Mouse (Mus musculus) liver, embryonic 14.5 days (tissue): ENCODE data around the gene Cfap300.

Experiments used
- CTCF ChIP-seq: IDR thresholded peaks from 2 replicates; pipeline ENCODE4 v1.5.1; 2016; ENCODE audit warnings: antibody characterized with exemption, low read depth, control low read depth
- EP300 ChIP-seq: IDR thresholded peaks from 2 replicates; pipeline ENCODE4 v1.6.1; 2016; ENCODE audit warnings: antibody characterized with exemption, low read depth

- TF ChIP-seq CTCF (no peak), EP300 (no peak)
Measured at GRCm38 (mm10) chr9:7971993-7972392, 70.6 kb downstream of the Cfap300 start.
